Mouse (Mus musculus) adrenal gland, postnatal 14 days (tissue): ENCODE measurements around the gene Btrc. TPM values are rescaled to one million over a fixed set of nuclear protein-coding genes. Genes with fewer than 3 reads are reported as not detected.

Source experiments
- DNase-seq: peaks from one replicate; pipeline ENCODE4 v3.0.0; 2021; ENCODE audit warnings: mixed read lengths
- total RNA-seq: library from RNA; stranded (reverse); gene quantifications from 2 replicates; pipeline ENCODE4 v1.2.3, GENCODE M21; 2021

The Btrc gene
- total RNA-seq, 1 experiment from 2014 or later: 28.5 TPM

GRCm38 (mm10) chr19:45472691-45473520 is 109.4 kb downstream of the Btrc start:
- no peak for DNase-seq

- DNase-seq: no peak
Observed at GRCm38 (mm10) chr19:45474686-45475085, 111.2 kb downstream of the Btrc start.

- DNase-seq: peak; percentile 19
Observed at GRCm38 (mm10) chr19:45475928-45476553, 112.5 kb downstream of the Btrc start.

- DNase-seq: no peak
Observed at GRCm38 (mm10) chr19:45479548-45479947, 116.0 kb downstream of the Btrc start.

- DNase-seq: no peak
Observed at GRCm38 (mm10) chr19:45480490-45480889, 117.0 kb downstream of the Btrc start.

- DNase-seq: no peak
Observed at GRCm38 (mm10) chr19:45480951-45481350, 117.4 kb downstream of the Btrc start.

- no peak for DNase-seq
Observed at GRCm38 (mm10) chr19:45483470-45483869, 119.9 kb downstream of the Btrc start.

- peak; percentile 70 for DNase-seq
Observed at GRCm38 (mm10) chr19:45486206-45486991, 122.9 kb downstream of the Btrc start.

GRCm38 (mm10) chr19:45486992-45487387 is 123.5 kb downstream of the Btrc start:
- no peak for DNase-seq

GRCm38 (mm10) chr19:45489961-45490360 is 126.4 kb downstream of the Btrc start:
- DNase-seq: no peak

GRCm38 (mm10) chr19:45491246-45491645 is 127.7 kb downstream of the Btrc start:
- no peak for DNase-seq

GRCm38 (mm10) chr19:45494121-45494775 is 130.7 kb downstream of the Btrc start:
- no peak for DNase-seq

GRCm38 (mm10) chr19:45505446-45505845 is 141.9 kb downstream of the Btrc start:
- DNase-seq: no peak

- no peak for DNase-seq
Observed at GRCm38 (mm10) chr19:45507531-45507930, 144.0 kb downstream of the Btrc start.

- DNase-seq: no peak
Observed at GRCm38 (mm10) chr19:45510680-45511079, 147.1 kb downstream of the Btrc start.

GRCm38 (mm10) chr19:45511406-45511805 is 147.9 kb downstream of the Btrc start:
- DNase-seq: no peak

- DNase-seq: no peak
Observed at GRCm38 (mm10) chr19:45515341-45515740, 151.8 kb downstream of the Btrc start.

- peak; percentile 47 for DNase-seq
Observed at GRCm38 (mm10) chr19:45516264-45516663, 152.7 kb downstream of the Btrc start.

GRCm38 (mm10) chr19:45527382-45527781 is 163.8 kb downstream of the Btrc start:
- DNase-seq: no peak

- DNase-seq: no peak
Observed at GRCm38 (mm10) chr19:45527931-45528534, 164.5 kb downstream of the Btrc start.

- no peak for DNase-seq
Observed at GRCm38 (mm10) chr19:45529294-45529693, 165.8 kb downstream of the Btrc start.
